Mouse (Mus musculus): ENCODE data around the gene Pdia3.

DNA sequence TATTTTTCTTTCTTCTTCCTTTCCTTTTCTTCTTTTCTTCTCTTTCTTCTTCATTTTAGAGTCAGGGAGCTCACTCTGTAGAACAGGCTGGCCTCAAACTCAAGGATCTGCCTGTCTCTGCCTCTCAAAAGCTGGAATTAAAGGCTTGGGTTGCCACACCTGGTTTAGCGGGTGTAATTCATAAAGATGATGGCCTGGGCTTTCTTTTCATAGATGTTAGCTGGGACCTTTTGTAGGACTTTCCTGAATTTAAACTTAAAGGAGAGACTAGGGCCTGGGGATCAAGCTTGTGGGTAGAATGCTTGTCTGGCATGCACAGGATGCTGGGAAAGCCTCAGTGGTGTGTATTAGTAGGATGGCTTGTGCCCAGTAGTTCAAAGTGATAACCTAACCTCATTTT is 30.6 kb downstream of the Pdia3 start, which contains the start of gene Ell3:
- TF ChIP-seq GATA1 (IDR thresholded peaks at IDR 0.05; ENCODE audit: borderline replicate concordance, low read length) (no peak), FLI1 (IDR thresholded peaks at IDR 0.05; ENCODE audit: low read length) (no peak)
